Mouse (Mus musculus) heart, embryonic 15.5 days (tissue): ENCODE results near the gene Olfr1394. TPM values are rescaled to one million over a fixed set of nuclear protein-coding genes. Genes with fewer than 3 reads are reported as not detected.

Experiments
- ATAC-seq: fragments of 200-750 bp; cut with Nextera tagmentation; replicated peaks from 2 replicates; pipeline ENCODE4 v1.8.0; 2017; ENCODE audit warnings: low read depth, moderate TSS enrichment; ENCODE audit not compliant: insufficient number of reproducible peaks, insufficient read depth, low FRiP score
- H3K27ac ChIP-seq: fragments of 300-500 bp; sonication (generic); 2 replicates; pipeline ENCODE4 v1.5.1; 2015; ENCODE audit warnings: mild to moderate bottlenecking, inconsistent platforms
- H3K27me3 ChIP-seq: fragments of 300-500 bp; sonication (generic); 2 replicates; pipeline ENCODE4 v1.6.1; 2015; ENCODE audit warnings: inconsistent platforms
- H3K36me3 ChIP-seq: fragments of 300-500 bp; sonication (generic); 2 replicates; pipeline ENCODE4 v1.6.1; 2015; ENCODE audit warnings: mild to moderate bottlenecking, inconsistent platforms
- H3K4me1 ChIP-seq: fragments of 300-500 bp; sonication (generic); replicated peaks from 2 replicates; pipeline ENCODE4 v1.6.1; 2015; ENCODE audit warnings: inconsistent platforms
- H3K4me2 ChIP-seq: fragments of 300-500 bp; sonication (generic); 2 replicates; pipeline ENCODE4 v1.6.1; 2015; ENCODE audit warnings: inconsistent platforms, mild to moderate bottlenecking, moderate library complexity
- H3K4me3 ChIP-seq: fragments of 300-500 bp; sonication (generic); 2 replicates; pipeline ENCODE4 v1.5.1; 2015; ENCODE audit warnings: mild to moderate bottlenecking, inconsistent platforms
- H3K9ac ChIP-seq: fragments of 300-500 bp; sonication (generic); 2 replicates; pipeline ENCODE4 v1.6.1; 2015; ENCODE audit warnings: mild to moderate bottlenecking, inconsistent platforms
- H3K9me3 ChIP-seq: fragments of 300-500 bp; sonication (generic); replicated peaks from 2 replicates; pipeline ENCODE4 v1.6.1; 2016; ENCODE audit warnings: inconsistent platforms
- WGBS: fragments of 180-500 bp; shearing (Covaris S2); methylation state at CpG from one replicate; pipeline ENCODE4 v1.1.7; 2015; ENCODE audit warnings: mixed read lengths; 5-methylcytosine and 5-hydroxymethylcytosine counted together
- polyA plus RNA-seq: library from polyadenylated mRNA; unstranded; fragments of >200 nt; fragmentation: Nextera tagmentation; extraction: Ambion mirVana; gene quantifications from 2 replicates; pipeline ENCODE4 v1.2.1, GENCODE M21; 2015

The Olfr1394 gene
- not detected in 2 replicates for polyA plus RNA-seq

DNA sequence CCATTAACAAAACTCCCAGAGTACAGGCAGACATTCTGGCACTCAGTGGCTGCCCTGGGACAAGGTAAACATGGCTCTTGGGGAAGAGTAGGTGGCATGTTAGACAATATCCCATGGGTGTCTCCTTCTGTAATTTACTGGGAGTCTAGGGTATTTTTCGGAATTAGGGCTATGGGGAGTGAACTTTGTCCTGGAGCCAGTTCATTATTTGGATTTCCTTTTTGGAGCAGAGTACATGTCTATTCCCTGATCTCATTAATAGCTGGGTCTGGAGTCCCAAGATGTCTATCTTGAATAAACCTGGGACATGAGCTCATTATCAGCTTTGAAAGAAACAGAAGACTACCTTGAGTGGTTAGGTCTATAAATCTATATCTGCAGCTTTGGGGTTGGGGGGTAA, at the start of gene Olfr1394:
Gene Olfr1394 (plus strand): TSS at position 301 of the 400 bp plus-strand sequence.
- H3K9me3 ChIP-seq: no peaks in the 10 kb centered on the region
- no peaks in the 10 kb centered on the region for H3K4me1 ChIP-seq
- H3K27ac ChIP-seq: no peak within 1 kb of the TSS

DNA sequence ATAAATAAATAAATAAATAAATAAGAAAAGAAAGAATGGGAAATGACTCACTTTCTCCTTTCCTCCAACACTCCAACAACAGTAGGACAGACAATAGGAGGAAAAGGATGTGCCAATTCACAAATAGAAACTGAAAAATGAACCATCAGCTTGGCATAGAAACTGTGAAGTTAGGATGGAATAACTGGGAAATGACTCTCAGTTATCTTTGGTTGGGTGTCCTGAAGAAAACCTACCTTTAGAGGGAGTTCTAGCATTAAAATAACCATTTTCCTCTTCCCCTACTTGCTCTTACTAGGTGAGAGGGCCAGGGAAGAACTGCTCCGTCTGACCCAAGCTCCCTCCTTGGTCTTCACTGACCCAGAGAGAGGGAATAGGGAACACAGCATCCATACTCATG, 48.4 kb upstream of the Olfr1394 start:
- H3K4me2 ChIP-seq: no peak overlapping the region
- no peaks in the 10 kb centered on the region for H3K4me1 ChIP-seq
- 68% methylated on average over 1 of the region's 1 CpGs for WGBS
- ATAC-seq: no peak
- no peak overlapping the region for H3K9ac ChIP-seq
- H3K9me3 ChIP-seq: no peaks in the 10 kb centered on the region
- no peak overlapping the region for H3K27ac ChIP-seq
- no peak overlapping the region for H3K4me3 ChIP-seq
- H3K36me3 ChIP-seq: no peaks in the 10 kb centered on the region
- H3K27me3 ChIP-seq: no peaks in the 10 kb centered on the region

More for the DNA sequence above, at the start of gene Olfr1394:
- no peak within 1 kb of the TSS for H3K9ac ChIP-seq
- H3K4me3 ChIP-seq: no peak within 1 kb of the TSS
- WGBS: 79% methylated on average over 1 of the region's 1 CpGs
- H3K4me2 ChIP-seq: no peak within 1 kb of the TSS
- no peak for ATAC-seq
- no peaks in the 10 kb centered on the region for H3K36me3 ChIP-seq
- H3K27me3 ChIP-seq: no peaks in the 10 kb centered on the region

DNA sequence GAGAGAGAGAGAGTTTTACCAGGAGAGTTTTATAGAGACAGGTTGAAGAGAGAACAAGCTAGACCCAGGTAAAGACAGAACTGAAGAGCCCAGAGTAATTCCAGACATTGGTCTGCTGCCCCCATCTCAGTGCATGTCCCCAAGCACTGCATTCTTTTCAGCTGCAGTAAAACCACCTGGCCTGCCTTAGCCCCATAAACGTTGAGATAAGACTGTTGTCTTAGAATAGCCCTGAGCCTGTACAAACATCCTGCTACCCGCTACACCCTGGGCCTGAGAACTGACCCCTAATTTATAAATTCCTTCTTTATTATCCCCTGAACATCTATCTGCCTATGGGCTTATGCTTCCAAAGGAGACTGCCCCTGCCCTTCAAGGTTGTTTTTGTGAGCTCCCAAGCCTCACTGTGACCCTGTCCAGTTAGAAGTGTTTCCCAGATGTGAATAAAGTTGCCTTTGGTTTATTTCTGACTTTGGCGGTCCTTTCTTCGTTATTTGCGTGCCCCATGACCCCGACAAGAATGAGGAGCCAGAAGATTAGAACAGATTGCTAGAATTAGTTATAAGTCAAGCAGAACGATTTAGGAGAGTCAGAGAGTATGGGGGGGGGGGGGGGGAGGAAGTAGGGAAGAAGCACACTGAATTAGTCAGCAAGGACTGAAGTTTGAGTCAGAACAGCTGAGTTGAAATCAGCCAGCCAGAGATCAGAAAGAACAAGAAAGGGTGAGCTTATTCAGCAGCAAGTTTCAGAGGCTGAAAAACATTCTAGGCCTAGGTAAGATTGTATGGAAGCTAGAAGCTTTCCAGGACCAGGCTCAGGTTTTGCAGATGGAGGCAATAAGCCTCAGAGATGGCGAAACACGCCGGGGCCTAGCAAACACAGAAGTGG, 46.3 kb upstream of the Olfr1394 start:
- Histone ChIP-seq H3K4me3 (no peak overlapping the region), H3K36me3 (no peaks in the 10 kb centered on the region), H3K4me1 (no peaks in the 10 kb centered on the region), H3K9ac (no peak overlapping the region), H3K4me2 (no peak overlapping the region), H3K27me3 (no peaks in the 10 kb centered on the region), H3K9me3 (no peaks in the 10 kb centered on the region), H3K27ac (no peak overlapping the region)
- 66% methylated on average over 10 of the region's 10 CpGs for WGBS
- no peak for ATAC-seq

DNA sequence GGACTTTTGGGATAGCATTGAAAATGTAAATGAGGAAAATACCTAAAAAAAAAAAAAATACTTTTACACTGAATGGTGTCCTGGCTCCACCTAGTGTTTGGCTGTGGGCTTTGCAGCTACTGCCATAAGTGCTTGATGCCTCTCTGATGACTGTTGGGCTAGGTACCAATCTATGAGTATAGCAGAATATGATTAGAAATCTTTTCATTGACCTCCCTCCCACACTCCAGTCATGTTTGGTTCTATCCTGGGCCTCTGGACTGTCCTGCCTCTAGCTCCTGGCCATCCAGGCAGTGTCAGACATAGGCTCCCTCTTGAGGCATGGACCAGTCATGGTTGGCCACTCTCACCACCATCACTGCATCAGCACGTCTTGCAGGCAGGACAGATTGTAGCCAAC, 45.3 kb upstream of the Olfr1394 start:
- no peak overlapping the region for H3K4me2 ChIP-seq
- H3K4me1 ChIP-seq: no peaks in the 10 kb centered on the region
- H3K9ac ChIP-seq: no peak overlapping the region
- no peaks in the 10 kb centered on the region for H3K9me3 ChIP-seq
- no peak overlapping the region for H3K4me3 ChIP-seq
- ATAC-seq: no peak
- no peaks in the 10 kb centered on the region for H3K27me3 ChIP-seq
- 36% methylated on average over 1 of the region's 1 CpGs for WGBS
- no peak overlapping the region for H3K27ac ChIP-seq
- H3K36me3 ChIP-seq: no peaks in the 10 kb centered on the region

DNA sequence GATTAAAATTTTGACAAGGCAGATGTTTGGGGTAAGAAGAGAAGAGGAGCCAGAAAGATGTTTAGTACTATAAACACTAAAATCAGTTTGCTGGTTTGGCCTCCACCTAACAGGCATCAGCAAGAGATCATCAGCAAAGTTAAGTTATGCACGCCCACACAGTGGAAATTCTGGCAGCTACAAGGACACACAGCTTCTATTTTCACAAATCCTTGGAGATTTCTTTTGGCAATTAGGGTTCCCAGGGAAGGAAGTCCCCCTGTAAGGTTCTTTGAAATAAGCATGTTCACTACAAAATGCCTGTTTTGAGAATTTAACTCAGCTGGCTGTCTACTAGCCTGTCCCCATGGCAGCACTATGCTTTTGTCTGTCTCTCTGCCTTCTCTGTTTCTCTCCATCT, 43.2 kb upstream of the Olfr1394 start:
- Histone ChIP-seq H3K27me3 (no peaks in the 10 kb centered on the region), H3K27ac (no peak overlapping the region), H3K4me3 (no peak overlapping the region), H3K4me1 (no peaks in the 10 kb centered on the region), H3K4me2 (no peak overlapping the region), H3K9me3 (no peaks in the 10 kb centered on the region), H3K36me3 (no peaks in the 10 kb centered on the region), H3K9ac (no peak overlapping the region)
- no peak for ATAC-seq
- 38% methylated on average over 1 of the region's 1 CpGs for WGBS

DNA sequence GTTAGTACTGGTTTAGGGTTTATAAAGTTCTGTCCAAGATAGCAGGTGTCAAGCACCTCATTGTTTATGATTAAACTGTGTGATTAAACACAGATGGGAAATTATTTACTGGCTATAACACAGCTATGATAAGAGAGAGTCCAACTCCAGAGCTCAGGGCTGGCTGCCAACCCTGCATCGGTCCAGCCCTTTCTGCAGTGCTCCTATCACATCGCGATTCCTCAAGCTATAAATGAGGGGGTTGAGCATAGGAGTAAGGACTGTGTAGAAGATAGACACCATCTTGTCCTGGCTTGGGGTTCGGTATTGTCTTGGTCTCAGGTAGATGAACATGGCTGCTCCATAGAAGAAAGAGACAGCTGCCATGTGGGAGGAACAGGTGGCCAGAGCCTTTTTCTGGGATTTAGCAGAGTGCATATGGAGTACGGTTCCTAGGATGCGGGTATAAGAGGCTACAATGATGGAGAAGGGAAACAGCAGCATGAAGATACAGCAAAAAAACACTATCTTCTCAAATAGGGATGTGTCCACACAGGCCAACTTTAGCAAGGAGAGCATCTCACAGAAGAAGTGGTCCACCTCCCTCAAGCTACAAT, 41.5 kb upstream of the Olfr1394 start:
- Histone ChIP-seq H3K27ac (no peak overlapping the region), H3K9me3 (no peaks in the 10 kb centered on the region), H3K9ac (no peak overlapping the region), H3K27me3 (no peaks in the 10 kb centered on the region), H3K4me1 (no peaks in the 10 kb centered on the region), H3K4me2 (no peak overlapping the region), H3K4me3 (no peak overlapping the region), H3K36me3 (no peaks in the 10 kb centered on the region)
- no peak for ATAC-seq
- 55% methylated on average over 6 of the region's 6 CpGs for WGBS

DNA sequence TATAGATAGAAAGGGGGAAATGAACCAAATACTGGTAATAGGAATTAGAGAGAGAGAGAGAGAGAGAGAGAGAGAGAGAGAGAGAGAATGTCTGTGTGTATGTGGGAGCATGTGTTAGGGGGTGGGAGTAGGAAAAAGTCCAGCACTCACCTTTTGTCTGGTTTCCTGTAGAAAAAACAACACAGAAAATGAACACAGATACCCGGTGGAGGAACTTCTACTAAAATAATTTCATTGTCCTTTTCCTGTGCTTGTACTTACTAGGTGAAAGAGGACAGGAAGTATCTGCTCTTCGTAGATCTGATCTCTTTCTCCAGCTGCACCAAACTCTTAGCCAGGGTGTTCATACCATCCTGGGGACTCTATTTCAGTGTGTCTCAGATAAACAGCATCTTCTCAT, 40.0 kb upstream of the Olfr1394 start:
- no peak overlapping the region for H3K4me3 ChIP-seq
- H3K9me3 ChIP-seq: no peaks in the 10 kb centered on the region
- no peak overlapping the region for H3K9ac ChIP-seq
- no peaks in the 10 kb centered on the region for H3K4me1 ChIP-seq
- no peak for ATAC-seq
- H3K4me2 ChIP-seq: no peak overlapping the region
- H3K27me3 ChIP-seq: no peaks in the 10 kb centered on the region
- H3K27ac ChIP-seq: no peak overlapping the region
- WGBS: 45% methylated on average over 2 of the region's 2 CpGs
- no peaks in the 10 kb centered on the region for H3K36me3 ChIP-seq

DNA sequence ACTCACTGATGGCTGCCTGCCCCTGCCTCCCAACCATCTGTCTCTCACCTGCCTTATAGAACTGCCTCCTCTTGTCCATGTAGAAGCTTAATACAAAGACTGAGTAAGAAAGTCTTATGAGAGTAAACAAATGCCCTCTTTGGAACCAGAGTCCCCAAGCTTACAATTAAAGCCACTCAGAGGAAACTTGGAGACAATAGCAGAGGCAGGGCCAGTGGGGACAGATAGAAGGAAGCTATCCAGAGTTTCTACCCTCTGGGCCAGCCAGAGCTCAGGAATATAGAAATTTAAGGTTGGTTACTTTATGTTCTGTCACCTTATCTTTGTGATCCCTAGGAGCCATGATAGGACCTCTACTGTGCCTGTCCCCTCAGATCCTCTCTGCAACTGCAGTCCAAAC, 39.4 kb upstream of the Olfr1394 start, which contains the start of gene Olfr1396:
Gene Olfr1396 (minus strand): TSS at position 101 of the 400 bp plus-strand sequence.
- H3K27ac ChIP-seq: peak within 1 kb of the TSS; percentile 43
- H3K9me3 ChIP-seq: no peaks in the 10 kb centered on the region
- no peaks in the 10 kb centered on the region for H3K4me1 ChIP-seq
- H3K4me2 ChIP-seq: no peak within 1 kb of the TSS
- no peak for ATAC-seq
- H3K27me3 ChIP-seq: no peaks in the 10 kb centered on the region
- H3K4me3 ChIP-seq: no peak within 1 kb of the TSS
- H3K9ac ChIP-seq: no peak within 1 kb of the TSS
- H3K36me3 ChIP-seq: no peaks in the 10 kb centered on the region

DNA sequence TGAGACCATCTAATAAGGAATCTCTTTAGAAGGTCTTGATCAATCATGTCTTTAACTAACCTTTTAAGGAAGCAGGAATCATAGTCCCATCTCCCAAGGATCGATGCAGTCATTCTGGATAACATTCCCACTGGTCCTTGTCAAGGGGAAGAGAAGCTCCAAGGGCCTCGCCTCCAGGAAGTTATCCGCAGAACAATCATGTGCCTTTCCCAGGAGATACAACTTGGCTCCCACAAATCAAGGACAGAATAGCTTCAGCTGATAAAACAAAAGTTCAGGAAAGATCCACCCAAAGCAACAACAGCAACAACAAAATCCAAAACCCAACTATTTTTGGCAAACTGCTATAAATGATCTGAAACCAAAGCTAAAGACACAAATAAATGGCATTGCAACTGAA, 34.5 kb upstream of the Olfr1394 start:
- Histone ChIP-seq H3K9me3 (no peaks in the 10 kb centered on the region), H3K4me3 (no peak overlapping the region), H3K4me1 (no peaks in the 10 kb centered on the region), H3K9ac (no peak overlapping the region), H3K36me3 (no peaks in the 10 kb centered on the region), H3K27ac (no peak overlapping the region), H3K4me2 (no peak overlapping the region), H3K27me3 (no peaks in the 10 kb centered on the region)
- 72% methylated on average over 3 of the region's 3 CpGs for WGBS
- ATAC-seq: no peak

DNA sequence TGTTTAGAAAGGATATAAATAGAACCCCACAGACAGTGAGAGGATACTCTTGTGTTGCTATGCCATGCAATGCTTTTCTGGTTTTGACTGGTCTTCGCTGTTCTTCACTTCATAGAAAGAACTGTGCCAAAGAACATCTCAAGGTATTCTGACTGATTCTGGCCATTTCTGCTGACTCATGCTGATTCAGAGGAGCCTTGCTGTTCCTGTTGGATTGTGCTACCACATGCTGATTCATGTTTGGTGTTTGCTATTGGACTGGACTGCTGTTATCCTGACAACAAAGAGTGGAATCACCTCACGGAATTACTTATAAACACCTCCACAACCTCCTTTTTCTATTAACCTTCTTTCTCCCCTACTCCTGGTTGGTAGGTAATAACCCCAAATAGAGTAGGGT, 30.0 kb upstream of the Olfr1394 start:
- H3K4me3 ChIP-seq: no peak overlapping the region
- H3K4me2 ChIP-seq: no peak overlapping the region
- no peak overlapping the region for H3K9ac ChIP-seq
- H3K27ac ChIP-seq: no peak overlapping the region
- no peaks in the 10 kb centered on the region for H3K4me1 ChIP-seq
- H3K9me3 ChIP-seq: no peaks in the 10 kb centered on the region
- no peaks in the 10 kb centered on the region for H3K27me3 ChIP-seq
- ATAC-seq: no peak
- 82% methylated on average over 2 of the region's 2 CpGs for WGBS
- no peaks in the 10 kb centered on the region for H3K36me3 ChIP-seq

DNA sequence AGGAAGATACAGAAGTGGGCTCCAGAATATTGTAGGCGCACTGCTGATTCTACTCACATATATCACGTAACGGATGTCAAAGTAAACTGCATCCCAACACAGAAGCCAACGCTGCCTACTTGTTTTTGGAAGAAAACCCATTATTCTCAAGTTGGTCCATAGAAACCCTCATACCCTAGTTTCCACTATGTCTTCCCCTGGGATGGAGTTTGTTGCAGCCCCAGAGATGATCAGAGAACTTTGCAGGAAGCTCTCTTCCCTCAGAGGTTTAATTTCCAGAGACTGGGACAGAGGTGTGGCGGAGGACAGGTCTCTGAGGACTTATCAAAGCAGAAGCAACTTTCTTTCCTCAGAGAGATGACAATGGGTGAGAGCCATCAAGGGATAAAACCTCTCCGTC, 12.2 kb upstream of the Olfr1394 start, which contains the start of gene Olfr1395:
Gene Olfr1395 (plus strand): TSS at position 301 of the 400 bp plus-strand sequence.
- Histone ChIP-seq H3K9ac (no peak within 1 kb of the TSS), H3K4me1 (no peaks in the 10 kb centered on the region), H3K4me2 (no peak within 1 kb of the TSS), H3K9me3 (no peaks in the 10 kb centered on the region), H3K4me3 (no peak within 1 kb of the TSS), H3K36me3 (no peaks in the 10 kb centered on the region), H3K27ac (no peak within 1 kb of the TSS), H3K27me3 (no peaks in the 10 kb centered on the region)
- 80% methylated on average over 6 of the region's 6 CpGs for WGBS
- no peak for ATAC-seq
